Mouse (Mus musculus) forebrain, embryonic 16.5 days (tissue): ENCODE data around the gene Cnot6. TPM values are rescaled to one million over a fixed set of nuclear protein-coding genes. Genes with fewer than 3 reads are reported as not detected.
A peak's percentile ranks its signal among the peaks of the same experiment; 100 is the strongest.

Source experiments
- ATAC-seq: fragments of 200-750 bp; cut with Nextera tagmentation; 2 replicates; pipeline ENCODE4 v1.8.0; 2017; ENCODE audit warnings: mild to moderate bottlenecking, moderate library complexity
- H3K27ac ChIP-seq: fragments of 300-500 bp; sonication (generic); 2 replicates; pipeline ENCODE4 v1.5.1; 2014; ENCODE audit warnings: low read length, control low read depth
- H3K27me3 ChIP-seq: fragments of 300-500 bp; sonication (generic); replicated peaks from 2 replicates; pipeline ENCODE4 v1.6.1; 2014; ENCODE audit warnings: low read length; ENCODE audit not compliant: control insufficient read depth, insufficient read depth
- H3K36me3 ChIP-seq: fragments of 300-500 bp; sonication (generic); 2 replicates; pipeline ENCODE4 v1.6.1; 2014; ENCODE audit not compliant: control insufficient read depth, insufficient read depth
- H3K4me1 ChIP-seq: fragments of 300-500 bp; sonication (generic); replicated peaks from 2 replicates; pipeline ENCODE4 v1.6.1; 2014; ENCODE audit warnings: low read length; ENCODE audit not compliant: control insufficient read depth, insufficient read depth
- H3K4me2 ChIP-seq: fragments of 300-500 bp; sonication (generic); 2 replicates; pipeline ENCODE4 v1.6.1; 2014; ENCODE audit warnings: mild to moderate bottlenecking, low read length, control low read depth
- H3K4me3 ChIP-seq: fragments of 300-500 bp; sonication (generic); replicated peaks from 2 replicates; pipeline ENCODE4 v1.5.1; 2014; ENCODE audit warnings: mild to moderate bottlenecking, low read length, control low read depth
- H3K9ac ChIP-seq: fragments of 300-500 bp; sonication (generic); replicated peaks from 2 replicates; pipeline ENCODE4 v1.6.1; 2014; ENCODE audit warnings: low read depth, low read length, control low read depth
- H3K9me3 ChIP-seq: fragments of 300-500 bp; sonication (generic); 2 replicates; pipeline ENCODE4 v1.6.1; 2016; ENCODE audit warnings: low read length; ENCODE audit not compliant: control insufficient read depth
- WGBS: fragments of 180-500 bp; shearing (Covaris S2); extraction: QIAGEN DNeasy Blood & Tissue Kit; methylation state at CpG from one replicate; pipeline ENCODE4 v1.1.7; 2014; 5-methylcytosine and 5-hydroxymethylcytosine counted together
- polyA plus RNA-seq: library from polyadenylated mRNA; unstranded; fragments of >200 nt; fragmentation: Nextera tagmentation; extraction: Ambion mirVana; gene quantifications from 2 replicates; pipeline ENCODE4 v1.2.1, GENCODE M21; 2015

The Cnot6 gene
- polyA plus RNA-seq, 1 experiment from 2014 or later: 55.1 TPM

- H3K9ac ChIP-seq: no peak overlapping the region
- no peak overlapping the region for H3K27ac ChIP-seq
- no peaks in the 10 kb centered on the region for H3K27me3 ChIP-seq
- WGBS: 68% methylated on average over 3 of the region's 3 CpGs
- H3K9me3 ChIP-seq: no peaks in the 10 kb centered on the region
- H3K36me3 ChIP-seq: no peaks in the 10 kb centered on the region
- H3K4me2 ChIP-seq: no peak overlapping the region
- H3K4me3 ChIP-seq: no peak overlapping the region
- H3K4me1 ChIP-seq: peaks cover 6% of the 10 kb centered on the region; the same call in 1 of the 2 replicates
- no peak for ATAC-seq
These were observed 27.3 kb upstream of the Cnot6 start for GRCm38 (mm10) chr11:49739776-49740175.

- Histone ChIP-seq H3K36me3 (no peaks in the 10 kb centered on the region), H3K9ac (no peak overlapping the region), H3K27me3 (no peaks in the 10 kb centered on the region), H3K4me1 (peaks cover 6% of the 10 kb centered on the region; the same call in 1 of the 2 replicates), H3K4me3 (no peak overlapping the region), H3K27ac (peak overlapping the region; percentile 54; the same call in 1 of the 2 replicates), H3K4me2 (no peak overlapping the region), H3K9me3 (no peaks in the 10 kb centered on the region)
- ATAC-seq: peak; percentile 77
- WGBS: 52% methylated on average over 11 of the region's 11 CpGs
These were observed 26.3 kb upstream of the Cnot6 start for GRCm38 (mm10) chr11:49738659-49739406.

GRCm38 (mm10) chr11:49737625-49738024, 25.1 kb upstream of the Cnot6 start:
- no peak overlapping the region for H3K4me3 ChIP-seq
- no peak overlapping the region for H3K4me2 ChIP-seq
- H3K4me1 ChIP-seq: peaks cover 6% of the 10 kb centered on the region; the same call in 1 of the 2 replicates
- ATAC-seq: no peak
- H3K9me3 ChIP-seq: no peaks in the 10 kb centered on the region
- H3K9ac ChIP-seq: no peak overlapping the region
- H3K36me3 ChIP-seq: no peaks in the 10 kb centered on the region
- no peak overlapping the region for H3K27ac ChIP-seq
- H3K27me3 ChIP-seq: no peaks in the 10 kb centered on the region
- WGBS: 42% methylated on average over 1 of the region's 1 CpGs

GRCm38 (mm10) chr11:49734771-49735170, 22.2 kb upstream of the Cnot6 start:
- WGBS: 89% methylated on average over 11 of the region's 11 CpGs

GRCm38 (mm10) chr11:49730275-49730948, 17.9 kb upstream of the Cnot6 start:
- H3K4me1 ChIP-seq: no peaks in the 10 kb centered on the region; the same call in 1 of the 2 replicates
- no peaks in the 10 kb centered on the region for H3K9me3 ChIP-seq
- 84% methylated on average over 5 of the region's 5 CpGs for WGBS
- no peak overlapping the region for H3K4me2 ChIP-seq
- no peaks in the 10 kb centered on the region for H3K27me3 ChIP-seq
- H3K4me3 ChIP-seq: no peak overlapping the region
- ATAC-seq: no peak
- H3K36me3 ChIP-seq: no peaks in the 10 kb centered on the region
- H3K9ac ChIP-seq: no peak overlapping the region
- H3K27ac ChIP-seq: no peak overlapping the region

More at GRCm38 (mm10) chr11:49734771-49735170, 22.2 kb upstream of the Cnot6 start:
- ATAC-seq: no peak
- Histone ChIP-seq H3K4me3 (no peak overlapping the region), H3K4me2 (no peak overlapping the region), H3K9ac (no peak overlapping the region), H3K27ac (no peak overlapping the region), H3K9me3 (no peaks in the 10 kb centered on the region), H3K4me1 (peaks cover 6% of the 10 kb centered on the region; the same call in 1 of the 2 replicates), H3K27me3 (no peaks in the 10 kb centered on the region), H3K36me3 (no peaks in the 10 kb centered on the region)

GRCm38 (mm10) chr11:49727877-49728276, 15.4 kb upstream of the Cnot6 start:
- H3K4me2 ChIP-seq: no peak overlapping the region
- no peaks in the 10 kb centered on the region for H3K9me3 ChIP-seq
- ATAC-seq: peak; percentile 71
- WGBS: 10% methylated on average over 3 of the region's 3 CpGs
- H3K4me1 ChIP-seq: no peaks in the 10 kb centered on the region; the same call in 1 of the 2 replicates
- no peak overlapping the region for H3K27ac ChIP-seq
- no peak overlapping the region for H3K9ac ChIP-seq
- no peaks in the 10 kb centered on the region for H3K27me3 ChIP-seq
- H3K4me3 ChIP-seq: no peak overlapping the region
- no peaks in the 10 kb centered on the region for H3K36me3 ChIP-seq

GRCm38 (mm10) chr11:49726800-49727199, 14.3 kb upstream of the Cnot6 start:
- H3K36me3 ChIP-seq: no peaks in the 10 kb centered on the region
- no peak for ATAC-seq
- no peak overlapping the region for H3K4me3 ChIP-seq
- no peak overlapping the region for H3K9ac ChIP-seq
- no peaks in the 10 kb centered on the region for H3K27me3 ChIP-seq
- no peak overlapping the region for H3K27ac ChIP-seq
- no peak overlapping the region for H3K4me2 ChIP-seq
- 46% methylated on average over 8 of the region's 8 CpGs for WGBS
- H3K9me3 ChIP-seq: no peaks in the 10 kb centered on the region
- no peaks in the 10 kb centered on the region; the same call in 1 of the 2 replicates for H3K4me1 ChIP-seq

- H3K4me3 ChIP-seq: no peak overlapping the region
- no peak for ATAC-seq
- no peak overlapping the region for H3K4me2 ChIP-seq
- no peaks in the 10 kb centered on the region for H3K36me3 ChIP-seq
- no peak overlapping the region for H3K9ac ChIP-seq
- H3K27me3 ChIP-seq: no peaks in the 10 kb centered on the region
- H3K27ac ChIP-seq: no peak overlapping the region
- no peaks in the 10 kb centered on the region; the same call in 1 of the 2 replicates for H3K4me1 ChIP-seq
- H3K9me3 ChIP-seq: no peaks in the 10 kb centered on the region
- 67% methylated on average over 2 of the region's 2 CpGs for WGBS
These were observed 12.2 kb upstream of the Cnot6 start for GRCm38 (mm10) chr11:49724676-49725075.

- Histone ChIP-seq H3K4me2 (no peak overlapping the region), H3K27me3 (no peaks in the 10 kb centered on the region), H3K36me3 (no peaks in the 10 kb centered on the region), H3K27ac (no peak overlapping the region), H3K9me3 (no peaks in the 10 kb centered on the region), H3K4me1 (no peaks in the 10 kb centered on the region; the same call in 1 of the 2 replicates), H3K9ac (no peak overlapping the region), H3K4me3 (no peak overlapping the region)
- WGBS: 48% methylated on average over 2 of the region's 2 CpGs
- ATAC-seq: no peak
These were observed 10.8 kb upstream of the Cnot6 start for GRCm38 (mm10) chr11:49723281-49723680.
